ENCODE assay signal across 15 mouse cellular contexts in genomic region chr2:151513525-151514285, GRCm38 (mm10). TPM values are rescaled to one million over a fixed set of nuclear protein-coding genes. Genes with fewer than 3 reads are reported as not detected.
DNase-seq lines count a peak whose midpoint lies in the region; ATAC-seq and TF ChIP-seq lines count a peak whose summit lies in the region.
"Had no signal": no experiment of that assay in that cellular context is flagged by ENCODE, and none has a peak within 500 bp of the region (broad histone marks: within the 10 kb centered on the region; RNA-seq: fewer than 3 reads in every experiment).

No protein-coding gene starts in this region.

- H3K4me1 ChIP-seq in forebrain, embryonic 14.5 days (ENCODE audit: control insufficient read depth, insufficient read depth, low read length): no peaks in the 10 kb centered on the region
- H3K4me1 ChIP-seq in forebrain, embryonic 10.5 days: no peaks in the 10 kb centered on the region
- H3K4me1 ChIP-seq: hindbrain, embryonic 15.5 days; lung, embryonic 15.5 days; neural tube, embryonic 13.5 days had no signal

- no peak overlapping the region for H3K4me2 ChIP-seq in forebrain, embryonic 14.5 days (ENCODE audit: low read length)
- H3K4me2 ChIP-seq: hindbrain, embryonic 15.5 days; lung, embryonic 15.5 days; neural tube, embryonic 13.5 days had no signal

- H3K9ac ChIP-seq in forebrain, embryonic 14.5 days (ENCODE audit: low read length): no peak overlapping the region
- H3K9ac ChIP-seq: hindbrain, embryonic 15.5 days; lung, embryonic 15.5 days; neural tube, embryonic 13.5 days had no signal

- no peak overlapping the region for H3K4me3 ChIP-seq in forebrain, embryonic 14.5 days (ENCODE audit: low read depth, low read length)
- no peak overlapping the region for H3K4me3 ChIP-seq in forebrain, embryonic 10.5 days
- H3K4me3 ChIP-seq in layer of hippocampus, adult 2 months: no peak overlapping the region
- H3K4me3 ChIP-seq: hindbrain, embryonic 15.5 days; lung, embryonic 15.5 days; neural tube, embryonic 13.5 days had no signal

- 88% methylated on average over 3 of the region's 3 CpGs for WGBS in forebrain, embryonic 14.5 days
- 83% methylated on average over 3 of the region's 3 CpGs for WGBS in forebrain, embryonic 10.5 days

- TF ChIP-seq CTCF in layer of hippocampus, adult 2 months (conservative IDR thresholded peaks at IDR 0.05): peak; percentile 66

- peaks cover 81% of the 10 kb centered on the region for H3K36me3 ChIP-seq in forebrain, embryonic 14.5 days (ENCODE audit: control insufficient read depth, insufficient read depth, low read length)
- peaks cover 90% of the 10 kb centered on the region for H3K36me3 ChIP-seq in forebrain, embryonic 10.5 days (replicated peaks)

- no peaks in the 10 kb centered on the region for H3K9me3 ChIP-seq in forebrain, embryonic 14.5 days (replicated peaks; ENCODE audit: control insufficient read depth, low read length)
- H3K9me3 ChIP-seq in forebrain, embryonic 10.5 days: no peaks in the 10 kb centered on the region
- H3K9me3 ChIP-seq: hindbrain, embryonic 15.5 days; lung, embryonic 15.5 days; neural tube, embryonic 13.5 days had no signal

- H3K27me3 ChIP-seq in forebrain, embryonic 14.5 days (replicated peaks; ENCODE audit: control insufficient read depth, insufficient read depth, low read length): no peaks in the 10 kb centered on the region
- no peaks in the 10 kb centered on the region for H3K27me3 ChIP-seq in forebrain, embryonic 10.5 days (ENCODE audit: poor library complexity, severe bottlenecking)
- H3K27me3 ChIP-seq: hindbrain, embryonic 15.5 days; lung, embryonic 15.5 days; neural tube, embryonic 13.5 days had no signal

- DNase-seq in forebrain, embryonic 14.5 days (ENCODE audit: low spot score): peak; percentile 7
- no peak for DNase-seq in forebrain, embryonic 10.5 days (ENCODE audit: extremely low spot score, low spot score)
- peak; percentile 32 to 55 for DNase-seq in layer of hippocampus, adult 2 months (ENCODE audit: low spot score in 2 of 2)
- DNase-seq in layer of hippocampus, postnatal 14 days (ENCODE audit: low spot score in 2 of 2): no peak
- DNase-seq in thymus, postnatal 14 days: peak; percentile 40
- DNase-seq in thymus, postnatal 25 days: no peak
- no peak for DNase-seq in cerebellum, adult 11 months
- DNase-seq in natural killer cell, adult 2 months (ENCODE audit: low spot score in 2 of 2): no peak
- DNase-seq: cerebellum, postnatal 36 days; heart, adult 18-20 months; spleen, adult 18-20 months had no signal

- H3K27ac ChIP-seq in forebrain, embryonic 14.5 days (ENCODE audit: low read depth, low read length): no peak overlapping the region
- H3K27ac ChIP-seq in forebrain, embryonic 10.5 days: no peak overlapping the region
- peak overlapping the region; percentile 68 for H3K27ac ChIP-seq in layer of hippocampus, adult 2 months
- H3K27ac ChIP-seq: hindbrain, embryonic 15.5 days; lung, embryonic 15.5 days; neural tube, embryonic 13.5 days had no signal

- no peak for ATAC-seq in forebrain, embryonic 14.5 days

RNA-seq across cellular contexts. Expression of gene Nsfl1c, which starts 19.7 kb away (rescaled TPM):
- polyA plus RNA-seq in forebrain, embryonic 14.5 days (2014; fragmentation: Nextera tagmentation; extraction: Ambion mirVana): 247 and 248 TPM in 2 replicates
- polyA plus RNA-seq in forebrain, embryonic 10.5 days (2016; fragmentation: Nextera tagmentation; extraction: Ambion mirVana): 301 and 309 TPM in 2 replicates
- 100 to 1,000 TPM; 143 to 148 TPM for total RNA-seq in layer of hippocampus, adult 2 months (2021)
- 100 to 1,000 TPM; 134 to 140 TPM for total RNA-seq in layer of hippocampus, postnatal 14 days (2021)

RNA-seq across cellular contexts. Expression of gene Fkbp1a, which starts 28.6 kb away (rescaled TPM):
- polyA plus RNA-seq in forebrain, embryonic 14.5 days (2014; fragmentation: Nextera tagmentation; extraction: Ambion mirVana): 631 and 644 TPM in 2 replicates
- polyA plus RNA-seq in forebrain, embryonic 10.5 days (2016; fragmentation: Nextera tagmentation; extraction: Ambion mirVana): 582 and 592 TPM in 2 replicates
- total RNA-seq in layer of hippocampus, adult 2 months (2021): 100 to 1,000 TPM; 892 to 923 TPM
- total RNA-seq in layer of hippocampus, postnatal 14 days (2021): 100 to 1,000 TPM; 804 to 810 TPM

RNA-seq across cellular contexts. Expression of gene 4921509C19Rik, which starts 37.8 kb away (rescaled TPM):
- not detected in 2 replicates for polyA plus RNA-seq in forebrain, embryonic 14.5 days (2014; fragmentation: Nextera tagmentation; extraction: Ambion mirVana)
- not detected in 2 replicates for polyA plus RNA-seq in forebrain, embryonic 10.5 days (2016; fragmentation: Nextera tagmentation; extraction: Ambion mirVana)
- total RNA-seq in layer of hippocampus, adult 2 months (2021): not detected
- not detected for total RNA-seq in layer of hippocampus, postnatal 14 days (2021)
- total RNA-seq: heart, adult 18-20 months; layer of hippocampus, postnatal 10 days had no signal
- polyA plus RNA-seq: hindbrain, embryonic 15.5 days; lung, embryonic 15.5 days; neural tube, embryonic 13.5 days had no signal

RNA-seq across cellular contexts. Expression of gene Sdcbp2, which starts 58.7 kb away (rescaled TPM):
- 1.2 and 1.3 TPM in 2 replicates for polyA plus RNA-seq in forebrain, embryonic 14.5 days (2014; fragmentation: Nextera tagmentation; extraction: Ambion mirVana)
- 0.43 and 0.79 TPM in 2 replicates for polyA plus RNA-seq in forebrain, embryonic 10.5 days (2016; fragmentation: Nextera tagmentation; extraction: Ambion mirVana)
- 1 to 10 TPM; 1.4 to 2.1 TPM for total RNA-seq in layer of hippocampus, adult 2 months (2021)
- 1 to 10 TPM in 1 of 2 experiments, under 1 TPM in 1; 0.81 to 1.9 TPM for total RNA-seq in layer of hippocampus, postnatal 14 days (2021)

Comparison
In these comparisons a context has a peak if more than half of its experiments do, and no peak if none do; other contexts are left out.
1. DNase-seq: peak in forebrain, embryonic 14.5 days (single experiment), layer of hippocampus, adult 2 months (2 of 2) and thymus, postnatal 14 days (single experiment); none in forebrain, embryonic 10.5 days (single experiment), layer of hippocampus, postnatal 14 days (0 of 2), thymus, postnatal 25 days (single experiment), cerebellum, adult 11 months (single experiment) and natural killer cell, adult 2 months (0 of 2).